Mouse (Mus musculus) adrenal gland, postnatal 10 days (tissue): ENCODE data around the gene Cage1. TPM values are rescaled to one million over a fixed set of nuclear protein-coding genes. Genes with fewer than 3 reads are reported as not detected.
A peak's percentile ranks its signal among the peaks of the same experiment; 100 is the strongest.

Experiments
- DNase-seq: peaks from one replicate; pipeline ENCODE4 v3.0.0; 2021; ENCODE audit warnings: mixed read lengths
- long read RNA-seq, 2 experiments: library from polyadenylated mRNA; stranded (forward); transcript quantifications; one replicate each; pipeline ENCODE4 v2.0.0; 2021
- total RNA-seq, 2 experiments: library from RNA; stranded (reverse); gene quantifications; 2 replicates each; pipeline ENCODE4 v1.2.3; 2021

Cage1 gene
- 1 to 10 TPM; 3.5 to 6.2 TPM for total RNA-seq
- long read RNA-seq, experiment 1, partial matches to known transcripts = 0 of 5 reads
- long read RNA-seq, experiment 1, other reads (novel, unspliced or antisense) = 5 of 5 reads
- long read RNA-seq, experiment 2, partial matches to known transcripts = 1 of 2 reads
- long read RNA-seq, experiment 2, other reads (novel, unspliced or antisense) = 0 of 2 reads

DNA sequence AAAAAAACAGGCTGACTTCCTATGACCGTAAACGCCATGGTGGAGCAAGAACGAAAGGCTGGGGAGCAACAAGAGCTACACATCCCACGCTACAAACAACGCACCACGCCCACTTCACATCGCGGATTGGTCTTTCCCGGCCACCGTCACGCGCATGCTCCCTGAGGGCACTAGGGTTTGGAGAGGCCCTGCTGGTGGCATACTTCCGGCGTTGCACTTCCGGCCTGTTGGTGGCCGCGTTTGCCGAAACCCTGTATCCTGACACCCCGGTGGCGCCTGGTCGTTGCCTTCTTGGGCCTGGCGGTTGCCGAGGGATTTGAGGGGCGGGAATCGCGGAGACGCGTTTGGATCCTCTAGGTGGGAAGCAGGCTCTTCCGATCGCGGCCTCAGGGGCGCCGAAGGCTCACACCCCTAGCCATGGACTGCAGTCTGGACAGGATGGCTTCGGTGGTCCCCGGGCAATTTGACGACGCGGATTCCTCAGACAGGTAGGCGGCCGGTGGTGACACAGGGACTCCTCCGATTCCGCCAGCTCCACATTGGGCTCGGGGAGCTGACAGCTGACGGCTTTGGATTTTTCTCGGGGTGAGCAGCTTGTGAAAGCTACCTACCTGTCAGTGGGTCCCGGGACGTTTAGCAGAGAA lies at the start of gene Cage1:
Gene Cage1 (minus strand): TSS at position 26 of the 644 bp plus-strand sequence.
- peak; percentile 98 for DNase-seq

DNA sequence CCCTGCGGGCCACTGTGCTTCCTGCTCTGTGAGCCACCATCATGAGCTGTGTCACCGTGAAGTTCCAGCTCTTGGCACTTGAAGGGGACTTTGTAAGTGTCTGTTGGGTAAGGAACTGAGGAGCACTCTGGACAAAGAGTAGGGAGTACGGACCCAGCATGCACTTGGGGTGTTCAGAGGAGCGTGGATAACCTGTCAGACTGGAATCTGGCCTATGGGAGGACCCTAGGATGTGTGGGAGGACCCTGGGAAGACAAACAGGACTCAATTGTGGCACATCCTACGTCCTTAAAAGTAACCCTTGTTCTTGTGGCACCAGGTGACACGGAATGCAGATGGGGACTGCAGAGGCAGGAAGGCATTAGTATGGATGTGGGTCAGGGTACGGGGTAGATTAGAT lies 44.3 kb upstream of the Cage1 start:
- DNase-seq = no peak

- DNase-seq = no peak
Observed at GRCm38 (mm10) chr13:38080725-38081124, 43.9 kb upstream of the Cage1 start.

DNA sequence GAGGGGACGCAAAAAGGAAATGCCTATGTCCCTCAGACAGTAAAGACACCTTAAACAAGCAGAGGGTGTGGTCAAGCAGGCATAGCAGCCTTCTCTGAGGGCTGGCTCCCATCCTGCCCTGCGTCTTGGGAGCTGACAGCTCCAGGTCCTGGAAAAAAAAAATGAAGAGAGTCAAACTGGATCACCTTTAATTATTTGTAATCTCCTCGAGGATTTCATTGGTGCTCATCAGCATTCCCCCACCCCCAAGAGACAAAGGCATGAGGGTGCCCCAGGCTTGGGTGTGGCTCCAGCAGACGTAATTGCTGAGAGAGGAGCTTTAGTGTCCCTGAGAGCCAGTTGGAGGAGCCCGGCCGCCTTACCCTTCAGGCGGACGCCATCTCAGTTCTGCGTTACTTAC lies 43.1 kb upstream of the Cage1 start:
- DNase-seq = no peak

GRCm38 (mm10) chr13:38079366-38079765 lies 42.5 kb upstream of the Cage1 start:
- DNase-seq = no peak

GRCm38 (mm10) chr13:38078836-38079235 lies 42.0 kb upstream of the Cage1 start:
- DNase-seq = no peak

DNA sequence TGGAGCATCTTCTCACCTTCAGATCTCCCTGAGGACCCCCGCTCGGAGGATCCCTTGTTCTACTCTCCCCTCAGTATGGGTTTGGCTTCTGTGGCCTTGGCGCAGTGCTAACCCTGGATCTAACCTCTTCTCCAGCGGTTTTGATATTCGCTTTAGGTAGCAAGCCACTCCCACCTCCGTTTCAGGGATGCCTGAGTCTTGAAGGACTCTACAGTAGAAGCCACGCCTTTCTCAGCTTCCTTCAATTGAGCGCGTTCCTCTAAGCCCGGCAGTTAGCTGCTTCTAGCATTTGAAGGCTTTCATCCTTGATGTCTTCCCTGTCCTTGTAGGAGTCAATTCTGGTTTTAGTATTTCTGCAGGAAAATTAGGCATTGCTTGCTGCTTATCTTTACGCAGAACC lies 40.2 kb upstream of the Cage1 start:
- no peak for DNase-seq

DNA sequence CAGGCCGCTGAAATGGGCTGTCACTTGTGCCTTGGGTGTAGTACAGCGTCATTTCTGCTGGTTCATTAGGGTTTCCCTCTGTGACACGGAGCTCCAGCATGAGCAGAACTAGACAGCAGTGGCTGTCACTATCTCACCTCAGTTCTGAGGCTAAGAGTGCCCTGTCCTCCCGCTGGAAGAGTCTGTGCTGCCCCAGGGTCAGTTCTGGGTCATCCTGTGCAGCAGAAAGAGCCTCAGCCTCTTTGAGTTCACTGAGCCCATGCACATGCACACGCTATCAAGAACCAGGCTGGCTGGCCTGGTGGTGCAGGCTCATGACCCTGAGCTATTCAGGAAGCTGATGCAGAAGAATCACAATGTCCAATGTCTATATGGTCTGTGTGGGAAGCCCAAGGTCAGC lies 37.5 kb upstream of the Cage1 start:
- DNase-seq = no peak

DNA sequence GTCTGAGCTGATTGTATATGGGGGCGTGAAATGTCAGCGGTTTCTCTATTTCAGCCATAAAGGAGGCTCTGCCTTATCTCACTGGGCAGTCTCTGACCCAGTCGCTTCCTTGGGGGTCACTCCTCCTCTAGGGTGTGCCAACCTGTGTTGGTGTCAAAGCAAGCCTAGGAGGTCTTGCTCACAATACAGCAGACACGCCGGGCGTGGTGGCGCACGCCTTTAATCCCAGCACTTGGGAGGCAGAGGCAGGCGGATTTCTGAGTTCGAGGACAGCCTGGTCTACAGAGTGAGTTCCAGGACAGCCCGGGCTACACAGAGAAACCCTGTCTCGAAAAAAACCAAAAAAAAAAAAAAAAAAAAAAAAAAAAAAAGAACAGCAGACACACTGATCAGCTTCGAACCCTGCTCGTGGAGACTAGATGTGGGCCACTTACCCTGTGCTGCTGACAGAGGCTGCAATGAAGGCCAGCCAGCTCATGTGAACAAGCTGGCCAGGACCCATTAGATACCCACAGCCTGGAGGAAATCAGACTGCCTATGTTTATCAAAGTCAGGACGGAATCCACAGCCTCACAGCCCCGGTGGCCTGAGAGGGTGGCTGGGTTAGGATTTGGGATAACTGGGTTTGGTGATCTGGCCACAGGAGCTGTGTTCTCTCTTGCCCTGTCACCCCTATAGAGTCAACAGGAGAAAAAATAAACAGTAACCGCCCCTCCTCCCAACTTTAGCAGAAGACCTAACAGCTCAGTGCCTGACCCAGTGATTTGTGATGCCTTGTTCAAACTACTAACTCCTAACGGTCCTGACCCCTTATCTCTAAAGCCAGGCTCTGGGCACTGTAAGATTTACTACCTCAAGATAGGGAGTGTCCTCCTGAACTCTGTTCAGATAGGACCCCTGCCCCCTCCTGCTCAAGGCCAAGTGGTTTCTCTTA lies 36.8 kb upstream of the Cage1 start:
- no peak for DNase-seq

DNA sequence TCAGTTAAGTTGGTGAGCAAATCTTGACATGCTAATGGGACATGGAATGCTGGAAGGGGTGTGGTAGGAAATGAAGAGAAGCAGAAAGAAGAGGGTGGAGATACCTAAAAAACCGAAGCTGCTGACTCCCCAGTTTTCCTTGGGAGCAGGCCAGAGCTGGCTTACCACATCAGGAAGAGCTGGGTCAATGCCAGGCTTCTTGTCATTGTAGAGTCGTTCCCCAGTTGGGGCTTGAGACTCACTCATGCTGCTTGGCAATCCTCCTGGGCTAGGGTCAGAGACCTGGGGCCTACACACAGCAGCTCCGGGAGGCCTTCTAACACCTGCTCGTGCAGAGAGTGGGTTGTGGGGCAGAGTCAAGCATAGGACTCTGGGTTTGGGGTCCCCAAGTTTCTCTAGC lies 34.1 kb upstream of the Cage1 start:
- peak; percentile 75 for DNase-seq

DNA sequence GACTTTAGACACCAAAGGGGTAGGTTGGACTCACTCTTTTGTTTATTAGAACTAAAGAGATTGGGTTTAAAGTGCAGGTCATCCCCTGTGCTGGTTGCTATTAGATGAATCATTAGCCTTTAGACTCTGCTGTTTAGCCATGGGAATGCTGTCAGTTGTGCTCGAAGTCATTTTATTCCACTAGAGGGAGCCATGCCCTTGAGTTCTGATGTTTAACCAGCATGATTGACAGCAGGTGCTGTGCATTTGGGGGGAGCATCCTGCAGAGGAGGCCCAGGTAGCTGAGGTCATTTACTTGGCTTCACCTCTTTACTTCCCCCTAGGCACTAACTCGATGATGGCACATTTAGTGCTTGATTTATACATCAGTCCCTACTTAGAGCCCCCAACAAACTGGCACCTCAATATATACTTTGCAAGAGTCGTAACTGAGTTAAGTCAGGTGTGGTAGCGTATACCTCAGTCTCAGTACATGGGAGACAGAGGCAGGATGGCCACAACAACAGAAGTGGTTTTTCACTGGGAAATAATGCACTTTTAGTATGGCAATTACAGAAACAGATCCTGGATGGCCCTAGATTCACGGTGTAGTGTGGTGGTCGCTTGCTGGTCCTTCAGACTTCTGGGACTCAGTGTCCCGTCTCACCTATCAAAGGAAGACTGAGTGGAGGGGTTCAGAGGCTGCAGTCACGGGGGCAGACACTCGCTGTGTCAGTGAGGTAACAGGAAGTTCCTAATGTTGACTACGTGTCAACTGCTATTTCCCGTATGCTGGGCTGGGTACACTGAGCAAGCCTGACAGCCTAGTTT lies 28.2 kb upstream of the Cage1 start:
- peak; percentile 50 for DNase-seq

DNA sequence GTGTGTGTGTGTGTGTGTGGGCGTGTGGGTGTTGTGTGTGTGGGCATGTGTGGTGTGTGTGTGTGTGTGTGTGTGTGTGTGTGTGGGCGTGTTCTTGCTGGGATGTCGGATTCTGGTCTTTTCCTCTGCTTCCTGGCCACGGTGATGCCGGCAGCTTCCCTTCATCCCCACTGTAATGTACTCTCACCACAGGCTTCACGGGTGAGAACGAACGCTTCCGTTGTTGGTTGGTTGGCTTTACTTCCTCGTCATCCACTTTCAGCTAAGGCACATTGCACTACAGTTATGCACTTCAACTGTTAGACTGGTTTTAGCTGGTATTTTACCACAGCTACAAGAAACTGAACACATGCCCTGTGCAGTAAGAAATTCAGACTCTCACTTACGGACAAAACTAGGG lies 25.8 kb upstream of the Cage1 start:
- no peak for DNase-seq

- no peak for DNase-seq
Observed at GRCm38 (mm10) chr13:38049888-38050287, 13.0 kb upstream of the Cage1 start.

- DNase-seq = peak; percentile 32
Observed at GRCm38 (mm10) chr13:38037811-38038210, 942 bp upstream of the Cage1 start.

DNA sequence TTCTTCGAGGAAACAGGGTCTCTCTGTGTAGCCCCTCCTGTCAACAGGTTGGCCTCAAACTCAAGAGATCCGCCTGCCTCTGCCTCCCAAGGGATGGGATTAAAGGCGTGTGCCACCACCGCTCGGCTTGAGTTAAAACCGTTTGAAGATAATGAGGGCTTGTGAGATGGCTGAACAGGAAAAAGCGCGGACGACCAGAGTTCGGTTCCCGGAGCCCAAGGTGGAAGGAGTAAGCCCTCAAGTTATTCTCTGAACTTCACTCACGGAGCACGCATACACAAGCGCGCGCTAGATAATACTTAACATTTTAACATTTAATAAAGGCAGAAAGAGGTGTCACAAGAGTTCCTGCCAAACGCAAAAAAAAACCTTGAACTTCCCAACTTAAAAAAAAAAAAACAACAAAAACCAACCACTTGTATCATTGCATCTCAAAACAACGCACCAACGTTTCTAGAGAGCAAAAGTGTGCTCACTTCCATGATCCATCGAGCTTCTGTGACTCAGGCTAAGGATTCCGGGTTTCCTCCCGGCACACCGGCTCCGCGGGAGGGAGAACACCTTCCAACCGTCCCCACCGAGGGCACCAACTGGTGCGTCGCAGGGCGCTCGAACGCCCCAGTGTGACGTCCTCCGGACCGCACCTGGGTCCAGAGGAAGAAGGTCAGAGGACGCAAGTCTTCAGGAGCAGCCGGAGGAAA lies 376 bp downstream of the Cage1 start, which contains the start of gene Riok1:
Gene Riok1 (plus strand): TSS at position 653 of the 701 bp plus-strand sequence.
- DNase-seq = peak; percentile 28

GRCm38 (mm10) chr13:38028407-38028806 lies 8.5 kb downstream of the Cage1 start:
- DNase-seq = no peak

- DNase-seq = no peak
Observed at GRCm38 (mm10) chr13:38027618-38028248, 9.1 kb downstream of the Cage1 start.

- DNase-seq = no peak
Observed at GRCm38 (mm10) chr13:38025874-38026273, 11.0 kb downstream of the Cage1 start.

GRCm38 (mm10) chr13:38018791-38019190 lies 18.1 kb downstream of the Cage1 start:
- DNase-seq = no peak

- no peak for DNase-seq
Observed at GRCm38 (mm10) chr13:38015591-38015990, 21.3 kb downstream of the Cage1 start.

- no peak for DNase-seq
Observed at GRCm38 (mm10) chr13:38012436-38012835, 24.4 kb downstream of the Cage1 start.
